Mouse (Mus musculus) thymus, adult 2 months (tissue): ENCODE data around the gene Il17rd. TPM values are rescaled to one million over a fixed set of nuclear protein-coding genes. Genes with fewer than 3 reads are reported as not detected.

Source experiments
- DNase-seq: peaks from one replicate; pipeline ENCODE4 v3.0.0; 2021
- H3K27ac ChIP-seq: fragments of 200-500 bp; 2 replicates; pipeline ENCODE4 v1.5.1; 2012; ENCODE audit warnings: low read length, control low read depth; ENCODE audit not compliant: control insufficient read depth, insufficient read depth
- H3K27me3 ChIP-seq: fragments of 200-500 bp; 2 replicates; pipeline ENCODE4 v1.6.1; 2012; ENCODE audit warnings: mild to moderate bottlenecking, low read length, moderate library complexity, mixed read lengths; ENCODE audit not compliant: control insufficient read depth, insufficient read depth
- H3K36me3 ChIP-seq: fragments of 200-500 bp; 2 replicates; pipeline ENCODE4 v1.6.1; 2012; ENCODE audit warnings: mild to moderate bottlenecking, low read length, moderate library complexity; ENCODE audit not compliant: control insufficient read depth, insufficient read depth
- H3K4me1 ChIP-seq: fragments of 200-500 bp; replicated peaks from 2 replicates; pipeline ENCODE4 v1.6.1; 2012; ENCODE audit warnings: low read length; ENCODE audit not compliant: control insufficient read depth, insufficient read depth
- H3K4me3 ChIP-seq: fragments of 200-500 bp; 2 replicates; pipeline ENCODE4 v1.5.1; 2012; ENCODE audit warnings: mild to moderate bottlenecking, low read length, control low read depth, moderate library complexity; ENCODE audit not compliant: control insufficient read depth, insufficient read depth
- CTCF ChIP-seq: fragments of 200-500 bp; IDR thresholded peaks from 2 replicates; pipeline ENCODE4 v1.5.1; 2012; ENCODE audit warnings: mild to moderate bottlenecking, control low read depth, low read length, moderate library complexity, borderline replicate concordance; ENCODE audit not compliant: control insufficient read depth, poor library complexity, insufficient read depth; ENCODE audit errors: extremely low read depth
- POLR2A ChIP-seq: fragments of 200-500 bp; IDR thresholded peaks from 2 replicates; pipeline ENCODE4 v1.6.1; 2012; ENCODE audit warnings: mild to moderate bottlenecking, low read length, control low read depth, moderate library complexity; ENCODE audit not compliant: control insufficient read depth, poor library complexity, insufficient read depth; ENCODE audit errors: extremely low read depth
- WGBS: fragments of 180-500 bp; shearing (Covaris S2); methylation state at CpG from one replicate; pipeline ENCODE4 v1.1.7; 2018; 5-methylcytosine and 5-hydroxymethylcytosine counted together
- polyA plus RNA-seq: library from polyadenylated mRNA; depleted of rRNA; stranded (reverse); fragments of >200 nt; gene quantifications from 2 replicates; pipeline ENCODE4 v1.2.3, GENCODE M21; 2012

The Il17rd gene
- polyA plus RNA-seq, 1 experiment = 0.63 TPM

DNA sequence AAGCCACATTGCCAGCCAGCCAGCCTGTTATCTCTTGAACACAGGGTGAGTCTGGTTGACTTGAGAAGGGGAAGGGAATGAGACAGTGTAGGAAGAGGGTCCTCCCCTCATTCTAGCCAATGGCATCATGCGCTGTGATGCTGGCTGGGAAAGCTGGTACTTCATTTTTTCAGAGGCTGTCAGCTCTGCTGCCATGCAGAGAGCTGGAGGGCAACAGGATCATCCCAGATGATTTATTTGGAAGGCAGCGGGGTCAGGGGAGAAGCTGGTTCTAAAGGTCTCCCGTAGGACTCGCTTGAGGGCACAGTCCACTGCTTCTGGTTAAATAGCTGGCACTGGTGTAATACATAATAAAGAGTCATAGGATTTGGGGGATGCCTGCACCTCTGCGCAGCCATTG is 79.8 kb downstream of the Il17rd start:
- WGBS = 93% methylated on average over 5 of the region's 5 CpGs
- Histone ChIP-seq H3K27me3 (no peaks in the 10 kb centered on the region; the same call in 1 of the 2 replicates), H3K27ac (no peak overlapping the region), H3K4me1 (peaks cover 10% of the 10 kb centered on the region), H3K4me3 (no peak overlapping the region), H3K36me3 (no peaks in the 10 kb centered on the region)
- no peak for DNase-seq
- no peak for TF ChIP-seq POLR2A
- no peak for TF ChIP-seq CTCF

DNA sequence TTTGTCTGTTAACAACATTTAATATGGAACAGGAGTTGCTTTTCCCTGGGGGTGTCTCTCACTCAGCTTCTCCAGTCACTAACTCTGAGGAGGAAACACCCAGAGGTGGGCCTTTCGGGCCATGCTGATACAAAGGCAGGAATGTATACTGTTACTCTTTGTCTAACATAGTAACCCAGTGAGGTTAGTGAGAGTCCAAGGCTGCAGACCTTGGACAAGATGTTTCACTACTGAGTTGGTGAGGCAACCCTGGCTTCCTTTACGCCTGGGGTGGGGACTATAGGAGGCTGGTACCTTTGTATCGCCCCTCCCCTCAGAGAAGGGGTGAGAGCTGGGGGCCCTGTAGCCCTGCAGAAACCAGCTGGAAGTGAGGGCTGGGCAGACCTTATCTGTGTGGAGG is 83.9 kb downstream of the Il17rd start:
- Histone ChIP-seq H3K27me3 (no peaks in the 10 kb centered on the region), H3K27ac (no peak overlapping the region), H3K4me1 (no peaks in the 10 kb centered on the region), H3K4me3 (no peak overlapping the region), H3K36me3 (no peaks in the 10 kb centered on the region)
- TF ChIP-seq POLR2A = no peak
- TF ChIP-seq CTCF = no peak
- no peak for DNase-seq
- 84% methylated on average over 3 of the region's 3 CpGs for WGBS

DNA sequence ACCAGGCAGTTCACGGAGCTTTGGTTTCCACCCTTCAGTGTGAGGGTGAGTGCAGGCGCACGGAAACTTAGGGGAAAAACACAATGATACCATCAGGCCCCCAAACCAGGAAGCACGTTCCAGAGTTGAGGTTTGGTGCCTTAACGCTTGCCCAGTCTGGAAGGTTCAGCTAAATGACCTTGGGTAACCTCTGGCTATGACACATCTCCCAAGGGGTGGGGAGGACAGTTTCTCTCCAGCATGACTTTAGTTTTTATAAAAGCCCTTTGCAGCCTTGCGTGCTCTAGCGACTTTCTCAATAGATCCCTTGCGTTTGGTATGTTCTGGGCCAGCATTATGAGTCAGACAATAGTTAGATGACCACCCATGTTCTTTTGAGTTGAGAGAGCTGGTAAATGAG is 84.8 kb downstream of the Il17rd start:
- Histone ChIP-seq H3K27me3 (no peaks in the 10 kb centered on the region), H3K36me3 (no peaks in the 10 kb centered on the region), H3K4me3 (no peak overlapping the region), H3K27ac (no peak overlapping the region), H3K4me1 (no peaks in the 10 kb centered on the region)
- no peak for DNase-seq
- 14% methylated on average over 8 of the region's 8 CpGs for WGBS
- no peak for TF ChIP-seq CTCF
- no peak for TF ChIP-seq POLR2A

DNA sequence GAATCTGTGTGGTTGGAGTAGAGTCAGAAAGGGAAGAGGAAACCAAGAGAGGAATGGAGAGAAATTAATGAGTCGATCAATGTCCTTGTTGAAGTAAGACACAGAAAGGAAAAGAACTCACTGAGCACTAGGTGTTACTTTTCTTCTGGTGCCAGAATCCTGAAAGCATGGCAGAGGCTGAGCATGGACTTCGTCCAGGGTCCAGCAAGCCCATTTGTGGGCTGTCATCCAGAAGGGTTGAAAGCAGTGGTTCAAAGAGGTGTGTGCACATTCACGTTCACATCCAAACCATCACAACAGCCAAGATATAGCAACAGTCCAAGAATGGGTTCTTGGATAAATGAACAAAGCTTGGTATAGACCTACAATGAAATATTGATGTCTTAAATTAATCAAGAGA is 91.3 kb downstream of the Il17rd start:
- Histone ChIP-seq H3K27me3 (no peaks in the 10 kb centered on the region), H3K4me3 (no peak overlapping the region), H3K4me1 (no peaks in the 10 kb centered on the region), H3K36me3 (no peaks in the 10 kb centered on the region), H3K27ac (no peak overlapping the region)
- DNase-seq = no peak
- WGBS = 96% methylated on average over 3 of the region's 3 CpGs
- TF ChIP-seq CTCF (no peak), POLR2A (no peak)

GRCm38 (mm10) chr14:27130676-27131075 is 91.9 kb downstream of the Il17rd start:
- TF ChIP-seq CTCF = no peak
- TF ChIP-seq POLR2A = no peak
- no peaks in the 10 kb centered on the region for H3K4me1 ChIP-seq
- H3K4me3 ChIP-seq = no peak overlapping the region
- no peak overlapping the region for H3K27ac ChIP-seq
- no peak for DNase-seq
- H3K27me3 ChIP-seq = no peaks in the 10 kb centered on the region
- 80% methylated on average over 1 of the region's 1 CpGs for WGBS
- no peaks in the 10 kb centered on the region for H3K36me3 ChIP-seq

- Histone ChIP-seq H3K27ac (no peak overlapping the region), H3K4me1 (no peaks in the 10 kb centered on the region), H3K4me3 (no peak overlapping the region), H3K27me3 (no peaks in the 10 kb centered on the region), H3K36me3 (no peaks in the 10 kb centered on the region)
- no peak for DNase-seq
- no peak for TF ChIP-seq POLR2A
- no peak for TF ChIP-seq CTCF
- 67% methylated on average over 1 of the region's 1 CpGs for WGBS
Observed at GRCm38 (mm10) chr14:27131521-27131920, 92.8 kb downstream of the Il17rd start.

- no peaks in the 10 kb centered on the region for H3K4me1 ChIP-seq
- DNase-seq = no peak
- WGBS = 93% methylated on average over 9 of the region's 9 CpGs
- H3K4me3 ChIP-seq = no peak overlapping the region
- no peak overlapping the region for H3K27ac ChIP-seq
- no peaks in the 10 kb centered on the region for H3K36me3 ChIP-seq
- TF ChIP-seq POLR2A (no peak), CTCF (no peak)
- no peaks in the 10 kb centered on the region for H3K27me3 ChIP-seq
Observed at GRCm38 (mm10) chr14:27138891-27139290, 100.2 kb downstream of the Il17rd start.
